Mouse (Mus musculus): ENCODE data around the gene Drc7.
"Not testable (repeated sequence)": the region's sequence is repeated elsewhere in the genome, so short reads cannot be mapped to it uniquely, and the experiment has no call there.

Drc7 gene

DNA sequence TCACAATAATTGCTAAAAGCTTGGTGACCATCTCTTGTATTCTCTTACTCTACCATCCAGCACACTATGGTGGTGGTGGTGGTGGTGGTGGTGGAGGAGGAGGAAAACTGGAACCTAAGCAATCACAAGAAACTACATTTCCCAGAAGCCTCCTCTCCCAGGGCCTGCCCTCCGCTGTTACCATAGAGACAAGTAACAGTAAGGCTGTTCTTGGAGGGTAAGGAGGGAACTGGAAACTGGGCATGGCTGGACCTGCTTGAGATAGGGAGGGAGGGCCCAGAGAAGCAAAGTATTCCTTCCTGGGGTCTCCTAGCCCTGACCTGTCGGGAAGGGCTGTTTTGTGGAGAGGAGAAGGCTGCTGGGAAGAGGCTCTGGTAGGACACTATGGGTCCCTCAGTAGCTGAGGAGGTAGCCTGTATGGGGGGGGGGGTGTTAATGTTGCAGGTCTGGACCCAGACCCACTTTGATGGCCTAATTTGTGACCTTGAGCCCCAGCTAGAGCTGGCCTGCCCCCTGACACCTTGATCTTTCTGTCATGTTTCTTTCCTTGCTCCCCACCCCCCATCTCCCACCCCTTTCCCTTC is at the start of gene Drc7:
TSS of gene Drc7 (plus strand) at position 177 of the 584 bp plus-strand sequence.
- peak; percentile 26 for DNase-seq (ENCODE audit: low read depth, low spot score)

DNA sequence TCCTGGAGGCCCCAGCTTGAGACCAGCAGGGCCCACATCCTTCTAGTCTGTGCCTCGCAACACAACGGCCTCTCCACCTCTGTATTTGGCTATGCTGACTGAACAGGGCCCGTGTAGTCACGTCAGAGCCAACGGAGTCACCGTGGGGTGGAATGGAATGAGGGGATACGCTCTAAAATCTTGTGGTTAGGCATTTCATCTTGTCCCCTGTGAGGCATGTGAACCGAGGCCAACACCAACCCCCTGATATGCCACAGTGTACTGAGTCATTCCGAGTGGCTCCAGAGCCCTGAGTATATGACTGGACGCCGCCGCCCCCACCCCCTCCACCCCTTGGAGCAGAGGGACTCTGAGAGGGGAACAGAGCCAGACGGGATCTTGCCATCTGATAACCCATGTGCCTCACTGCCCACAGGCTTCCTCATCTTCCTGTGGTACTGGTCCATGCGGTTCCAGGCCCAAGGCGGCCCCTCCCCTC is 42.4 kb upstream of the Drc7 start:
- no peak for DNase-seq (ENCODE audit: low read depth, low spot score)

DNA sequence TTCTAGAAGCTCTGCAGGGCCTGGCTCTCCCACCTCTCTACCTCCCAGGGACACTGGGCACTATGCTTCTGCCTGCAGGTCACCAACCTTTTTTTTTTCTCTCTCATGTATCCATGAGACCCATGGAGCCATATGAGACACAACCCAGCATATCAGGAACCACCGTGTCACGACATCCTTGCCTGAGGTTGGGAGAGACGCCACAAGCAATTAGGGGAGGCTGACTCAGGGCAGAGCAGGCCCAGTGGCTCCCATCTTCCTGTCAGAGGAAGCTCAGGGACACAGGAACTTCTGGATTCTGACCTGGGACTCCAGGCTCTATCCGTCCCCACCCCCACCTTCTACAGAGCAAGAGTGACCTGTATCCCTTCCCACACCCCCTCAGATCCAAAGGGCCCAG is 39.0 kb upstream of the Drc7 start:
- DNase-seq (ENCODE audit: low read depth, low spot score), result no peak

DNA sequence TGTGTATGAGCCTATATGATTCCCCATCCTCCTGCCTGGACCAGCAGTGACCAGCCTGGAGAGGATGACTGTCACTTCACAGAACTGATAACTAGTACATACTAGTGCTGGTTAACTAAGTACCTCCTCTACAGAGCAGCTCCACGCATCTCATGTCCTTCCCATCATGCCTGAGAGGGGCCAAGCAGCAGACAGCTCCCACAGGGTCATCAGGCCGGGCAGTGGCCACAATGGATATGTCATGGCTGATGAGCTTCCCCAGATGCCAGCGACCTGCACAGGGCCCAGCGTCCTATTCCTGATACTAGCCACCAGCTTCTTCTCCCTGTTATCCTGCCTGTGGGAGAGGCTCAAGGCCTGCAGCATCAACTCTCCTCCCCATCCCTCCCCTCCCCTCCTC is 38.2 kb upstream of the Drc7 start:
- no peak for DNase-seq (ENCODE audit: low read depth, low spot score)

DNA sequence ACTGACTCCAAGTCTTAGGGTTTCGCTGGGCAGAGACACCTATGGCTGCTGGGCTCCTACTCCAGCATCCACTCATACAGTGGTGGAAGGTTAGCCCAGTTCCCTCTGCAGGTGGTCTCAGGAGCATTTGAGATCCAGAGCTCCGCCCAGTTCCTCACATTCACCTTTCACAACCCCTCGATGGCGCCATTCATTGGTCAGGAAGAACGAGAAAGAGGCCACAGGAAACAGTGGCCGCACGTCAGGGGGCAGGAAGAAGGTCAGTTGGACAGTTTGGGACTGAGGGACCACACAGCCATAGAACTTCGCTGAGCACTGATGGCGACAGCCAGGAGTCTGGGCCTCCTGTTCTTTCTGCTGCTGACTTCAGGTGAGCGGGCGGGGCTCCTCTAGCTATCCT is 37.5 kb upstream of the Drc7 start, which contains the start of gene Adgrg3:
TSS of gene Adgrg3 (plus strand) at position 242 of the 400 bp plus-strand sequence.
- no peak for DNase-seq (ENCODE audit: low read depth, low spot score)

DNA sequence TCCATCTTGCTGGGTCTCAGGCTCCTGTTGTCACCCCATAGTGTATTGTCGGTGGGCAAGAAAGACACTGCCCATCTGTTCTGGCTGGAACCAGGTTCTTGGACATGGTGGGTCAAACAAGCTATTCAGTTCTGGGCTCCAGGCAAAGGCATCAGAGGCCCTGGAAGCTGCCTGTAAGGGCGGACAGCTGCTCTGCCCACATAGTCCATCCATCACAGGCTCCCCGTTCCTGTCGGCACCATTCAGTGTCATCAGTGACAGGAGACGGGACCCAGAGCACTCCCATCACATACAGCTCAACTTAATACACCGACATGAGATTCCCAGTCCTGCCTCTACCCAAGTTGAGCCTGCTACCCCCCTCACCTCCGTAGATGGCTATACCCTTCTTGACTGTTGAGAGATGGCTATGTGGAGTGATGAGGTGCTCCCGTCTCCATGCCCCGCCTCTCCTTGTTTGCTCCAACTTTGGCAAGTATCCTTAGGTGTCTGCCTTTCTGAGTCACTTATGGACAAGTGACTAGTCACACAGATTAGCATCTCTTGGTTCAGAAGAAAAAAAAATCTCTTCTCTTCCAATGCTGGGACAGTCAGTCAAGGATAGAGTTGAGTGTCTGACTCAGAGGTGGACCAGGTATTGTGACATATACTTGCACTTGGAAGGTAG is 36.8 kb upstream of the Drc7 start:
- DNase-seq (ENCODE audit: low read depth, low spot score), result no peak

DNA sequence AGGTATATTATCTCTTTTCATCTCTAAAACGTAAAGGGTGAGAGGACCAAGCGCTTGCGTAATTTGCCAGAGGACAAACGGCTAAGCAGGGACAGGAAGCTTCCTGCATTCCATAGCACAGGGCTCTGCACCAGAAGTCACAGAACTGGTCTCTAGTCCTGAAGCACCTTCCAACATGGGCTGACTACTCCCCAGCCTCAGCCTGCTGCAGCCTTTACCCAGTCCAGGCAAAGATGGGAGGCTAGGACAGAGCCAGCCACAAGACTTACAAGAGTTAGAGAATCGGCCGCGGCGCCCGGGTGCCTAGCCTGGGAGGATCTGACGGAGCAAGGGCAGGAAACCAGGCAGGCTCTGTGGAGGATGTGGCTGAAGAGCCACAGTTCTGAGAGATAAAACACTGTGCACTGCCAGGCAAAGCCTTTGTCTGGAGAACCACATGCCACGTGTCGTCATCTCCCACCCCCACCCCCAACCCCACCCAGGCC is 34.6 kb upstream of the Drc7 start:
- no peak for DNase-seq (ENCODE audit: low read depth, low spot score)

DNA sequence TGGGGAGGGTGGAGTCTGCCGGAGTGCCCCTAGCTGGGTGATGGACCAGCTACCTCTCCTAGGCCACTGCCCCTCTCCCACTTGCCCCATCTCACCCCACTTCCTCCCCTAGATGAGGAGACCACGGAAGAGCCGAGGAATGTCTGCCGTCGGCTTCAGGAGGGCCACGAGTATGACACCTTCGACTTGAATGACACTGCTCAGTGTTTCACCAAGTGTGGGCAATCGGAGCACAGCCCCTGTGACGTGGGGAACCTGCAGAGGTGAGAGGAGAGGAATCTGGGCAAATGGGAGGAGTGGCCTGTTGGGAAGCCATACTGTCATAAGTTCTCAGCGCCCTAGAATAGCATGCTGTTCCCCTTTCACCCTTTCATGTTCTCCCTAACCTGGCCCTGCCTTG is 34.1 kb upstream of the Drc7 start:
- DNase-seq (ENCODE audit: low read depth, low spot score), result no peak

DNA sequence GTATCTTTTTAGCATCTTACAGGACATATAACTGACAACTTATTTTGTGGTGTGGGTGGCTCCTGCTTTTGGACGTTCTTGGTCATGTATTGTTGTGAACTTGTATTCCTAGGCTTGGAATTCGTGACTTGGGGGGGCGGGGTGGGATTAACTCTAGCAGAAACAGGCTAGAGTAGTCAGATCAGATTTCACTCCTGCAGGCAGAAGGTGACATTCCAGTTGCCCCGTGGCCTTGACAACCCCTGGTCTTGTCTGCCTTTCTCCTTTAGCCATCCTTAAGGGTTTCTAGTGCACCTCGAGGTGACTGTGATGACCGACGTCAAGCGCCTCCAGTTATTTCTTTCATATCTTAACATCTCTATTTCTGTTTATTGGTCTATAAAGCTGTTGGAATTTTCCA is 31.7 kb upstream of the Drc7 start:
- DNase-seq (ENCODE audit: low read depth, low spot score), result no peak

DNA sequence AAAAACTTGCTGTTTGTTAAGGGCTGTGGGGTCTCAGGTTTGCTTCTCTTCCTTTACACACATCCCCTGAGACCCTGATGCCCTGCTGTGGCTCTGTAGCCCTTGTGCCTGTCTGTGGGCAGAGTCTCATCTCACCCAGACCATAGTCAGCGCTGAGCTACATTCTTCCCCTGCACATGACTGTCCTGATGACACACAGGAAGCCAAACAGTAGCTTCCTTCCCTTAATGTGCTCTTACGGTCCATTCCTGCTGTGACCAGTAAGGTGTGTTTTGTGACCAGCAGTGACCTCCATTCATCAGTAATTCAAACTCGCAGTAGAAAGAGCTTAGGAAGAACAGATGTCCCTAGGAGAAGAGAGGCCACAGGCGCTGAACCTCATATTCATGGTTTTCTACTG is 30.5 kb upstream of the Drc7 start:
- no peak for DNase-seq (ENCODE audit: low read depth, low spot score)

DNA sequence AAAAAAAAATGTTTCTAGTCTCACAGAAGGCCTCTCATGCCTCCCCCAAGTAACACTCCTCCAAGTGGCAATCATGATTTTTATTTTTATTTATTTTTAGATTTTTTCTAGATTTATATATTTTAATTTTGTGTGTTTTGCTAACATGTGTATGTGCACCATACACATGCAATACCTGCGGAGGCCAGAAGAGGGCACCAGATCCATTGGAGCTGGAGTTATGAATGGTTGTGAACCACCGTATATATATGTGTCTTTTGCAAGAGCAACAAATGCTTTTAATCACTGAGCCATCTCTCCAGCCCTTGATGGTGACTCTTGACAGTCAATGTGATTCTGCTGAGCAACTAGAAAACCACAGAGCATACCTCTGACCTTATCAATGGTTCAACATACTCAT is 29.5 kb upstream of the Drc7 start:
- no peak for DNase-seq (ENCODE audit: low read depth, low spot score)

DNA sequence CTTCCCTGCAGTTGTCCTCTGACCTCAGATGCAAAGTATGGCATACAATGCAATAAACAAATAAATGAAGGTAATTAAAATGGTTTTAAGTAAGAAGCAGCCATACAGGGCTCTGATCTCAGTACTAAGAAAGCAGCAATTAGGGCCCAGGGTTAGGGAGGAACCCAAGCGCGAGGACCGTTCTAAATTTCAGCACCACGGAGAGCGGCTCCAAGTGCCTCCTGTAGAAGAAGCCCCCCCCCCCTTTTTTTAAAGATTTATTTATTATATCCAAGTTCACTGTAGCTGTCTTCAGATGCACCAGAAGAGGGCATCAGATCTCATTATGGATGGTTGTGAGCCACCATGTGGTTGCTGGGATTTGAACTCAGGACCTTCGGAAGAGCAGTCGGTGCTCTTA is 26.5 kb upstream of the Drc7 start:
- not testable (repeated sequence) for DNase-seq (ENCODE audit: low read depth, low spot score)

DNA sequence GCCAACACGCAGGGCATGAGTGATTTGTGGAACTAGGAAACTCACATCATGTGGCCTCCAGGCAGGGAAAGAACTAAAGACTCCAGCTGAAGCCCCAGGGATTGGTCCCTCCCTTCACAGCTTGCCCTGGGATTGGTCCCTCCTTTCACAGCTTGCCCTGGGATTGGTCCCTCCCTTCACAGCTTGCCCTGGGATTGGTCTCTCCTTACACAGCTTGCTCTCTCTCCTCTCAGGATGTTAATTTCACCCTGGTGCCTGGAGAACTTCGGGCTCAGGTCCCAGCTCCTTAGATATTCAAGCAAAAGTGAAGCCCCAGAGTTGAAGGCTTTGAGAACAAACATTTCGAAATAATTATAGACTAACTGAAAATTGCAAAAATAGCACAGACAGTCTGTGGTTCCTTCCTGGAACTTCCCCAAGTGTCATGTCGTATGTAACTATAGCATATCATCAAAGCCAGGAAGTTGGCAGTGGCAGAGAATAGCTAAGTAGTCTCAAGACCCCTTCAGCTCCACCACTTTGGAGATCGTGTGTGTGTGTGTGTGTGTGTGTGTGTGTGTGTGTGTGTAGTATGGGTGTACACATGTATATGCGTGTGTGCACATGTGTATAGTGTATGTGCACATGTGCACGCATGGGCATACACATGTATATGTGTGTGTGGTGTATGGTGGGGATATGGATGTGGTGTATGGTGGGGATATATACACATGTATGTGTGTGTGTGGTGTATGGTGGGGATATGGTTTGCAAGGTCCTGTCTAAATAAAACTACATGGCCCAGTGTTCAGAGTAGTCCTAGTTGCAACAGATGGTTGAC is 17.6 kb upstream of the Drc7 start:
- peak; percentile 68 for DNase-seq (ENCODE audit: low read depth, low spot score)

DNA sequence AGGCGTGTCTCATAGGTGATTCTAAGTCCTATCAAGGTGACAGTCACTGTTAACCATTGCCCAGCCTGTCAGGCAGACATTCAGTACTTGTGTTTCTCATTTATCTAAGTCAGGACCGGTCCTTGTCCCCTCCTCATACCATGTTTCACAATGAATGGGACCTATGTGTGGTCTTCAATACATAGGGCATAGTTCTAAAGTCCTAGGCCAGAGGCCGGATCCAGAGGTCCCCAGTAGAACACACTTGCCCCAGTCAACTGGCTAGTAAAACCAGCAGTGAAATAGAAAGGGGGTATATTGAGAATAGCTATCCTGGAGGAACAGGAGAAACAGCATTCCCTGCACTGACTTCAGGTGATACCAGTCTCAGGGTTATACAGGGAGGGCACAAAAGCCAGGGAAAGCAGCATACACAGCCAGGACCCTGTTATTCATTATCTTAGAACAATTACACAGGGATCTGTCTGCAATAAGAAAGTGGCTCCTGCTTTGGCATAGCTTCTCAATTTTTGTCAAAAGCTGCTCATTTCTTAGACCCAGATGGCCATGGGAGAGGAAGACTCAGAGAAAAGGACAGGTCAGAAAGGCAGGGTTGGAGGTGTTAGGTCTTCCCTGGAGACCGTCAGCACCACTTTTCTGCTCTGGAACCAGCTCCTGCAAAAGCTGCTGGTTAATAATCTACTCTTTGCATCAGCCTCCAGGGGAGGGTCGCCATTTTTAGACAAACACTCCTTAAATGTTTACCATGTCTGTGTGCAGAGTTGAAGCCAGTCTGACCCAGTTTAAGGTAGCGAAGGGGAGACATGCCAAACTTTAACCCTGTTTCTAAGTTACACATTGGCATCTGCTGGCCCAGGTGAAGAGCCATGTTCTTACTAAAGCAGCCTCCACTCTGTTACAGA is 12.8 kb upstream of the Drc7 start:
- DNase-seq (ENCODE audit: low read depth, low spot score), result no peak

DNA sequence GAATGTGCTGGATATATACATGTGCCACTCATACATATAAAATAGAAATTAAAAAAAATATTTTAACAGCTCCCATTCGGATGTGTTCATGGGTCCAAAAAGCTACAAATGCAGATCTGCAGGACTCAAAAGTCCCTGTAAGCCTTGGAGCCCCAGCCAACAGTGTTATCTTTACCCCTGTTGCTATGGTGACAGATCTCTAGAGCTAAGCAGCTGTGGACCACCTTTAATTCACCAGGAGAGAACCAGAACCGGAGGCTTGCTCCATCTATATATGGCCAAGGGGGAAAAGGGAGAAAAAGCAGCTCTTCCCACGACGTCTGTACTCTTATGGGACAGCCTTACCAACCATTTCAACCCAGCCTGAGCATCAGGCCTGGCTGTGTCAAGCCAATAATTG is 10.1 kb upstream of the Drc7 start:
- no peak for DNase-seq (ENCODE audit: low read depth, low spot score)

DNA sequence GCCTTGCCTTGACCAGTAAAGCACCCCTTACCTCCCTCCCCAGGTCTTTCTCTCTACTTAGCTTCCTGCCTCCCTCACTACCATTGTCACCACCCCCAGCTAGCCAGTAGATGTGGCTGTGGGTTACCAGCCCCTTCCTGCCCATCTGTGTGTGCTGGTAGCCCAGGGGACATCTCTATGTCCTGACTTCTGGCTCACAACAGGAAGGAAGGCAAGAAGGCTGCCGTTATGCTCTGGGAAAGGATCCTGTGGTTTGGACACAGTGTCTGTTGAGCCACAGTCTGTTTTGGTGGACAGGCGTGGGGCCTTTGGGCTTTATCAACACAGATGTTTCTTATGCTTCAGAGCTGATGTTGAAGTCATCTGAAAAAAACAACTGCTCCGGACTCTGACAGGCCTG is 7.9 kb upstream of the Drc7 start:
- no peak for DNase-seq (ENCODE audit: low read depth, low spot score)

DNA sequence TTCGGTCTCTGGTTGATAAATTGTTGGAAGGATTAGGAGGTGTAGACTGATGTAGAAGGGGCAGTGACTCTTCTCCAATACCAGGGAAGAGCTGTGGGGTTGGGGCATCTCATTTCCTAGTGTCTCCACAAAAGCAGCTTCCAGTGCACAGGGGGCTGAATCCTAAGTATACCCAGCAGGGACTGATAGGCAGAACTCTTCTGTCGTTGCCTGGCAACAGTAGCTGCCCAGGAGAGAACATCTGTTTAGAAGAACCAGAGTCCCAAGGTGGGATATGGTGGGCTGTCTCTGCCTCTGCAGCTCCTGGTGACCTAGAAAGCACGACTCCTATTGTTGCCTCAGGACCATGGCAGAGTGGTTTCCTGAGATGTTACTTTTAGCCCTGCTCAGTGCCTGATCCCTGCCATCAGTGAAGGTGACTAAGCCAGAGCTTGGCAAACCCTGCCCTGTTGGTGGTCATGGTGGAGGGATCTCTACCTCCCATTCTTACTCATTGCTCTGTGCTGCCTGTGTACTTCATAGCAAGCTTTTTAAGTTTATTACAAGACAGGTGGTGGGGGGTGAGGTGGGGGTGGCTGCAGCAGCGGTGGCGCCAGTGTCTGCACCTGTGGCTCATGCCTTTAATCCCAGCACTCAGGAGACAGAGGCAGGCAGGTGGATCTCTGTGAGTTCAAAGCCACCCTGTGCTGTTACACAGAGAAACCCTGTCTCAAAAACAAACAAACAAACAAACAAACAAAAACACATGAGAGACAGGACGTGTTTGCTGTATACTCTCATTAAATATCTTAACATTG is 6.8 kb upstream of the Drc7 start:
- DNase-seq (ENCODE audit: low read depth, low spot score), result no peak

DNA sequence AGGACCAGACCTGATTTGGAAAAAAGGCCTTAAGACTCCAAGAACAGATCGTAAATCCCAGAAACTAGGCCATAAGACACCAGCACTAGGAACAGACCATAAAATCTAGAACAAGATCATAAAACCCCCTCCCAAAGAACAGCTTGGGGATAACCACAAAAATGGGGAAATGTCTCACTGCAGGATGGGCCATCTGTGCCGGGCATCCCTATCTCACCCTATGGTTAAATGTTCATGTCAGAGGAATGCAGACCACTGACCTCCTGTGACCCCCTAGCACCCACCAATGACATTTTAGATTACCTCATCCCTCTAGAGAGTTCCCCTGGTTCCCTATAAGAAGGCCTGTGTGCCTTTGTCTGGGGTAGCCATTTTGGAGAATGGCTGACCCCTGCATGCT is 5.3 kb upstream of the Drc7 start:
- DNase-seq (ENCODE audit: low read depth, low spot score), result no peak

DNA sequence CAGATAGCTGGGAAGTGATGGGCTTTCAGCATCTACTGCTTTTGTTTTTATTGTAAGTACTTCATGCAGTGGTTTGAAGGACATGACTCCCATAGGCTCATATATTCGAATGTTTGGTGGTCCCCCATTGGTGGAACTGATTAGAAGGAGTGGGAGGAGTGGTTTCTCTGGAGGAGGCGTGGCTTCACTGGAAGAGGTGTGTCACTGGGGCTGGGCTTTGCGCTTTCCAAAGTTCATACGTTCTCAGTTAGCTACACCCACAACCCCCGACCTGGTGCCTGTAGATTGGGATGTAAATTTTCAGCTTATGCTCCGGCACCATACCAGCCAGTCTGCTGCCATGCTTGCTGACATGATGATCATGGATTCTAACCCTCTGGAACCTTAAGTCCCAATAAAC is 465 bp upstream of the Drc7 start:
- no peak for DNase-seq (ENCODE audit: low read depth, low spot score)

DNA sequence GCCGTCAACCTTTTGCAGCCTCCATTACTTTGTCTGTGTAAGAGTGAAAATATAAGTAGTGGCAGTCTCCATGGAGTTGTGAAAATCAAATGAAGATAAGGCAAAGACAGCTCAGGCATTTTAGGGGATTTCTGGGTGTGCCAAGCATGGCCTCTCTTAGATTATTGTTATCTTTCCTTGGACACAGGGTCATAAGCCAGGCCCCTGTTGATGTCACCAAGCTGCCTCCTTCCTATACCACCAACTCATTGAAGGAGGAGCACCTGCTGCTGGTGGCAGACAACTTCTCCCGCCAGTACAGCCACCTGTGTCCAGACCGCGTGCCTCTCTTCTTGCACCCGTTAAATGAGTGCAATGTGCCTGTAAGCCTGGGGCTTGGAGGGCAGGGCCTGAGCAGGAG is 1.5 kb downstream of the Drc7 start:
- no peak for DNase-seq (ENCODE audit: low read depth, low spot score)

DNA sequence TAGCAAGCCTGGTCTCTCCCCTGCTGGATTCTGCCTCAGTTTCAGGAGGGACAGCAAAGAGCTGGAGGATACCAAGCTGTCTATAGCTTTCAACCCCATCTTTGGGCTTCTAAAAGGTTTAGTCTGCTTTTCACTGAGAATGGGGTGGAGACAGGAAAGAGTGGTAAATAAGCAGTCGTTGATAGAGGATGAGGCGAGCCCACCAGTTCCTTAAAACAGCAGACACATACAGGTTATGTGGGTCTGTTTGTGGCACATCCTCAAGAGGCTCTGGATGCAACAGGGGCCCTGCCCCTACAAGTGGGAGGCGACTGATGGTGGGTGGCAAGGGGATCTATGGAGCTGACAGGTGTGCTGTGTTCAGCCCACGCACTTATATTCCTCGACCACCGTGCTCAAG is 3.8 kb downstream of the Drc7 start:
- DNase-seq (ENCODE audit: low read depth, low spot score), result no peak
